Mouse (Mus musculus) cortical plate, adult 2 months (tissue): ENCODE data around the gene Lpp.

Experiments used
- CTCF ChIP-seq: fragments of 200-500 bp; IDR thresholded peaks from 2 replicates; pipeline ENCODE4 v1.5.1; 2011; ENCODE audit warnings: mild to moderate bottlenecking, control low read depth, low read length; ENCODE audit not compliant: insufficient read depth; ENCODE audit errors: extremely low read depth
- POLR2A ChIP-seq: fragments of 200-500 bp; IDR thresholded peaks from 2 replicates; pipeline ENCODE4 v1.6.1; 2011; ENCODE audit warnings: mild to moderate bottlenecking, low read length, control low read depth; ENCODE audit not compliant: insufficient read depth; ENCODE audit errors: extremely low read depth

- TF ChIP-seq POLR2A (no peak), CTCF (no peak)
Measured at GRCm38 (mm10) chr16:24501197-24501596, 107.9 kb downstream of the Lpp start.
